In genomic region chr11:119040600-119041324, GRCm38 (mm10) we compare ENCODE assay signal across 8 mouse cellular contexts. TPM values are rescaled to one million over a fixed set of nuclear protein-coding genes. Genes with fewer than 3 reads are reported as not detected.
A peak's percentile ranks its signal among the peaks of the same experiment; 100 is the strongest.
DNase-seq lines count a peak whose midpoint lies in the region; ATAC-seq lines count a peak whose summit lies in the region.

Gene Cbx8, minus strand, starts transcription at chr11:119040969.

- under 1% methylated on average over 61 of the region's 63 CpGs for WGBS in heart, embryonic 13.5 days
- under 1% methylated on average over 59 of the region's 63 CpGs for WGBS in liver, embryonic 12.5 days (ENCODE audit: insufficient replicate concordance)
- WGBS in stomach, embryonic 15.5 days: under 1% methylated on average over 58 of the region's 63 CpGs

- H3K36me3 ChIP-seq in heart, embryonic 13.5 days: peaks cover 12% of the 10 kb centered on the region
- H3K36me3 ChIP-seq in liver, embryonic 12.5 days: peaks cover 8% of the 10 kb centered on the region
- H3K36me3 ChIP-seq in stomach, embryonic 15.5 days: peaks cover 8% of the 10 kb centered on the region; the same call in 1 of the 2 replicates

- H3K27me3 ChIP-seq in heart, embryonic 13.5 days (replicated peaks): peaks cover 83% of the 10 kb centered on the region
- peaks cover 100% of the 10 kb centered on the region for H3K27me3 ChIP-seq in liver, embryonic 12.5 days (replicated peaks)
- H3K27me3 ChIP-seq in stomach, embryonic 15.5 days (replicated peaks): peaks cover 71% of the 10 kb centered on the region

- H3K27ac ChIP-seq in heart, embryonic 13.5 days (replicated peaks): peak within 1 kb of the TSS; percentile 83
- H3K27ac ChIP-seq in liver, embryonic 12.5 days: no peak within 1 kb of the TSS
- peak within 1 kb of the TSS; percentile 81 for H3K27ac ChIP-seq in stomach, embryonic 15.5 days

- peak within 1 kb of the TSS; percentile 89 for H3K9ac ChIP-seq in heart, embryonic 13.5 days
- H3K9ac ChIP-seq in liver, embryonic 12.5 days: peak within 1 kb of the TSS; percentile 77
- H3K9ac ChIP-seq in stomach, embryonic 15.5 days: peak within 1 kb of the TSS; percentile 73

- peaks cover 65% of the 10 kb centered on the region for H3K4me1 ChIP-seq in heart, embryonic 13.5 days
- peaks cover 61% of the 10 kb centered on the region for H3K4me1 ChIP-seq in liver, embryonic 12.5 days
- peaks cover 62% of the 10 kb centered on the region for H3K4me1 ChIP-seq in stomach, embryonic 15.5 days

- H3K4me3 ChIP-seq in heart, embryonic 13.5 days: peak within 1 kb of the TSS; percentile 69
- H3K4me3 ChIP-seq in liver, embryonic 12.5 days: peak within 1 kb of the TSS; percentile 68
- H3K4me3 ChIP-seq in stomach, embryonic 15.5 days (replicated peaks): peak within 1 kb of the TSS; percentile 76

- no peaks in the 10 kb centered on the region for H3K9me3 ChIP-seq in heart, embryonic 13.5 days
- H3K9me3 ChIP-seq in liver, embryonic 12.5 days (replicated peaks): no peaks in the 10 kb centered on the region
- H3K9me3 ChIP-seq in stomach, embryonic 15.5 days: no peaks in the 10 kb centered on the region

- peak within 1 kb of the TSS; percentile 98 for H3K4me2 ChIP-seq in heart, embryonic 13.5 days
- peak within 1 kb of the TSS; percentile 94 for H3K4me2 ChIP-seq in liver, embryonic 12.5 days
- H3K4me2 ChIP-seq in stomach, embryonic 15.5 days: peak within 1 kb of the TSS; percentile 99

- ATAC-seq in erythroid progenitor cell, adult 5-6 weeks (replicated peaks; ENCODE audit: low FRiP score, poor library complexity, severe bottlenecking): peak; percentile 76
- peak; percentile 89 for ATAC-seq in heart, embryonic 13.5 days (ENCODE audit: extremely low read depth, insufficient number of reproducible peaks, low FRiP score, low TSS enrichment)
- ATAC-seq in liver, embryonic 12.5 days: peak; percentile 90
- ATAC-seq in stomach, embryonic 15.5 days (ENCODE audit: insufficient read depth, low FRiP score, low read depth): peak; percentile 91

- peak; percentile 100 for DNase-seq in CD4-positive helper T cell, adult 2 months (ENCODE audit: low read depth, low spot score)
- peak; percentile 99 for DNase-seq in brain, embryonic 18.5 days (ENCODE audit: low read depth, low spot score)
- peak; percentile 100 for DNase-seq in kidney, postnatal 10 days
- DNase-seq in natural killer cell, adult 2 months (ENCODE audit: low spot score in 2 of 2): peak; percentile 98 to 99

RNA-seq across cellular contexts. Expression of gene Cbx8, which starts in this region (rescaled TPM):
- 1.3 TPM in 1 of 2 replicates, not detected in the other for total RNA-seq in erythroid progenitor cell, adult 5-6 weeks (2015; ENCODE audit: low replicate concordance)
- total RNA-seq in erythroid progenitor cell, adult 5-6 weeks (2017; ENCODE audit: low replicate concordance): 1.0 and 3.3 TPM in 2 replicates
- 6.1 and 7.0 TPM in 2 replicates for polyA plus RNA-seq in heart, embryonic 13.5 days (2015; fragmentation: Nextera tagmentation; extraction: Ambion mirVana)
- 2.5 and 3.3 TPM in 2 replicates for polyA plus RNA-seq in liver, embryonic 12.5 days (2016; fragmentation: Nextera tagmentation; extraction: Ambion mirVana)
- polyA plus RNA-seq in stomach, embryonic 15.5 days (2015; fragmentation: Nextera tagmentation; extraction: Ambion mirVana): 6.9 and 7.2 TPM in 2 replicates
